Mouse (Mus musculus) granulocyte monocyte progenitor cell, adult 5-6 weeks (primary cell): ENCODE results near the gene A730015C16Rik. TPM values are rescaled to one million over a fixed set of nuclear protein-coding genes. Genes with fewer than 3 reads are reported as not detected.

Source experiments
- ATAC-seq: replicated peaks from 2 replicates; pipeline ENCODE4 v1.8.0; 2016; ENCODE audit warnings: mild to moderate bottlenecking, moderate TSS enrichment, inconsistent platforms; ENCODE audit not compliant: poor library complexity, severe bottlenecking
- total RNA-seq, 2 experiments: library from RNA; stranded (forward) in 1 of 2; stranded (reverse) in 1 of 2; fragments of 200-712, 200-1000 nt in 1 of 2; fragments of >200 nt in 1 of 2; fragmentation: Nextera tagmentation in 1 of 2; gene quantifications; 2 replicates each; pipeline ENCODE4 v1.2.3; 2014 to 2017

The A730015C16Rik gene
- total RNA-seq, 2 experiments from 2014 or later: 3.2 TPM; not detected in 1

DNA sequence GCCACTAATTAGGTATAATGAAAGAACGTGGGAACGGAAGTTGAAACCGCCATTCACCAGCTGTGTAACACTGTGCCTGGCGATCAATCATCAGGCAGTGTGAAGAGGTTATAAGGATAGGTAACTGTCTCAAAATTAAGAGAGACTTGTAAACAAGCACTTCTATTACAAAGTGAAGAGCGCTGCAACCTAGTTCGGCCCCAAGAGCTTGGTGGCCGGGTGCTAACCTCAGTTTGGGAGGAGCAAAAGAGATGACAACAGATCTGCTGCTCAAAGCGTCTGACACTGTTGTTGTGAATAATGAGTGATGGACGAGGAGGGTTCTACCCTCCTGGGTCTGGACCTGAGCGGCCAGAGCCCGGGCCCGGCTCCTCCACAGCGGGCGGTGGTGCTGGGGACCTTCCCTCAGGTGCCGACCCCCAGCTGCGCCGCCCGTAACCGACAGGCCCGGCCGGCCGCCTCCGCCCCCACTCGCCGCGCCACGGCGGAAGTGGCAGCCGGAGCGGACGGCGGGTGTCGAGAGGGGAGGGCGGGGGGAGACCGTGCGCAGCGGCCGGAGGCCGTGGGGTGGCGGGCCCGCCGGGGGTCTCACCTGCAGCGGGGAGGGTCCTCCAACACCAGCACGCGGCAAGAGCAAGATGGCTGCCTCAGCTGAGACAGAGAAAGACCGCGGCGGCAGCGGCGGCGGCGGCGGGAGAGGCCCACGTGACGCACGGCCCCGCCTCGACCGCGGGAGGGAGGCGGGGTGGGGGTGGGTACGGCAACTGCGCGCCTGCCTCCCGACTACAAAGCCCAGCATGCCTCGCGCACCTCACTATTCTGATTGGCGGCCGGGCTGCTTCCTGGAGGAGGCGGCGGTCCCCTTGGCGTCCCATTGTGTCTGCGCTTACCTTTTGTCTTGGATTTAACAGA, 15.2 kb downstream of the A730015C16Rik start, which contains the start of gene Btf3l4:
TSS of gene Btf3l4 (minus strand) at position 699 of the 912 bp plus-strand sequence.
- peak; percentile 82 for ATAC-seq

DNA sequence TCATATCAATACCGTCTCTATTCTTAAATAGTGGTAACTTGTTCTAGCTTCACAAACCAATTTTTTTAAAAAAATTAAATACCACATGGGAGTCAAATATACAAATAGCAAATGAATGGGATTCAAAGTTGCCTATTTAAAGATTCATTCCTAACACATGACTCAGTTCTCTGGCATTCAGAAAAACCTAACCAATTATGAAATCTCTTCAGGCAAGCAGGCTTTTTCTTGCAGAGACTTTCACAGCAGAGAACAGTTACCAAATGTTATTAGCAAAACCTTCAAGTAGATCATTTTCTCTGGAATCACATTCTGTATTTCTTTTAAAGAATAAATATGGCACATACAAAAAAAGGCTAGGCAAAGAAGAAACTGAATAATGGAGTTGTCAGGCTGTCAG, 17.7 kb downstream of the A730015C16Rik start:
- ATAC-seq: no peak

DNA sequence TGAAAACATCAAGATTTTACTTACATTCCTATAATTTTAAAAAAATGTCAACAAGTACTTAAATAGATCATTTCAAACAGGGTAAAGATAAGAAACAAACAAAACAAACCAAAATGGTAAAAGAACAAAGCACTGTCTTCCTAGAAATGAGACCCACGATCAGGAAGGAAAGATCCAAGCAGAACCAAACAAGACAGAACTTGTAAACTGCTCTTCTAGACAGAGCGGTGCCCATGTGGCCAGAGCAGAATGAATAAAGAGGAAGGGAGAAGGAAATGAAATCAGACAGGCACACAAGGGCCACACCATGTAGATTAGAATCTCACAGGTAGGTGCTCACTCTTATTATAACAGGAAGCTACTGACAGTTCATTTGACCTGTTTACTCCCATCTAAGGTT, 21.8 kb downstream of the A730015C16Rik start:
- ATAC-seq: no peak

DNA sequence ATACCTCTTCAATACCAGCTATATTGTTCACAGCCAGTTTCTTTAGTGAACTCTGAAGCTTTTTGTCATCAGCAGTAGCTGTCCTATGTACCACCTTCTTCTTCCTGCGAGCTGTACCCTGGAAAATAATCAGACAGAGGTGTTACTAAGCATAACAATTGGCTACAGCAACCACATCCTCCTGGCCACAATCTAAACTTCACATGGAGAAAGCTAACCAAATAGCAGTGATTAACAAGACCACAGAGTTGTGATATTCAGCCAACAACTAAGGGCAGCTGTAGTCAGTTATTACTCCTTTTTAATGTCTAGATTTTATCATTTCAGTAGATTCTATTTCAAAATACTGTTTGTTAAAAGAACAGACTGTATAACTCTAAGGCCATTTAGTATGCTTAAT, 22.3 kb downstream of the A730015C16Rik start:
- no peak for ATAC-seq

DNA sequence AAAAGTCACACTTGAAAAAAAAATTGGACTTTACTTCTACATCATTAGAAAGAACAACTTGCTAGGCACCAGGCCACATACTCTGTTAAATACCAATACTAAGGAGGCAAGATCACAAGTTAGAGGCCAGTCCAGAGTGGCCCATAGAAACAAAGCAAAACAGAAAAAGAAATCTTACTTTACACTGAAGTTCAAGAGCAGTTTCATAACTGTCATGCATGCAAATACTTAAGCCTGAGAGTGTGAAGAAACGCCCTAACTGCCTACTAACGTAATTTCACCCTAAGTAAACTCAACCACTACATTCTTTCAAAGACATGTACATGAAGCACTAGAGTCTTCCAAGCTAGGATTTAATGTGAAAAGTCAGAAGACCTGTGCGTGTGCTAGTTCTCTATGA, 22.7 kb downstream of the A730015C16Rik start:
- ATAC-seq: no peak

DNA sequence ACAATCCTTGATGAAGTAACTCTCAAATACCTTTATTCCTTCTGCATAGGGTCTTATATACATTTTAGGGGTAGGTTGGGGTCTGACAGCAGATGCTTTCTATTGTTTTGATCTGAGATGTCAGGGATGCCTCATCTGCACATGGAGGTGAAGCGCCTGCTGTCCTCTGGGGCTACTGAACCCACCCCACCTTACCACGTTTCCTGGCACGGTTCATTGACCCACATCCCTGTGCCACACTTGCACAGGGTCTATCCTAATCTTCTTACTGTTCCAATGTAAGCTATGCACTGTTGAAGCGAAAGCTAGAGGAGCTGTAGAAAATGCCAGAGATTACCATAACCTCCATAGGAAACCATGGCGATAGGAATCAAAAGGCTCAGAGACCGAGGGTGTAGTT, 36.9 kb downstream of the A730015C16Rik start:
- no peak for ATAC-seq

DNA sequence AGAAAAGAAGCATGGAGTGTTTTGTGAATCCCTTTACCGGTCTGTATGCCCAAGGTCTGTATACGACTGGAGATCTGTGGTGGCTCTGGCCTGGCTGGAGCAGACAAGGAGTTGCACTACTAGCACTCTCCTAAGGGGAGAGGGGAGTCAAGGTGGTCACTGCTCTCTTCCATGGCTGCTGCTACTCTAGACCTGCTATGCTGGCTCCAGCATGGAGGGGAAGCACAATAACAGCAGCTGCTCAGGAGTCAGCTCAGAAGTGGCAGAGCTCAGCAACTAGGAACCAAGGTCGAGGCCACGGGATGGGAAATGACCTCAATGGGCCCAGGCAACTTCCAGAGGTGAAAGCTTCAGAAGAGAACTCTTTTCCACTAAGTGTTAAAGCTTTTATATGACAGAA, 37.3 kb downstream of the A730015C16Rik start:
- ATAC-seq: no peak

DNA sequence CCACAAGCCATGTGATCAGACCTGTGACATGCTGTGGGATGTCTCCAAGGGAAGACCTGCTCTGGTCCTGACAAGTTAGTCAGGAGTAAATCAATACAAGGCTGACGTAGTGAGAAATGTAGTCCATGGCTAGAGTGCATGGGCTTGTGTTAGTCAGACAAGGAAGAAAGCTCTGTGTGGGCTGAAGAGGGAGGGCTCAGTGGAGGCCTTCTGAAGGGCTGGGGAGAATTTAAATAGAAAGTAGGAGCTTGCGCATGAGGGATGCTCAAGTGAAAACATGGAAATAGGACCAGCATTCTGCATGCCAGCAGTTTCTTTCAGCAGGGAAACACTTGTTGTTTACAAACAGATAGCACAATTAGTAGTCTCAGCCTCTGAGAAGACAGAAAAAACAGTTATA, 44.9 kb downstream of the A730015C16Rik start:
- ATAC-seq: no peak

DNA sequence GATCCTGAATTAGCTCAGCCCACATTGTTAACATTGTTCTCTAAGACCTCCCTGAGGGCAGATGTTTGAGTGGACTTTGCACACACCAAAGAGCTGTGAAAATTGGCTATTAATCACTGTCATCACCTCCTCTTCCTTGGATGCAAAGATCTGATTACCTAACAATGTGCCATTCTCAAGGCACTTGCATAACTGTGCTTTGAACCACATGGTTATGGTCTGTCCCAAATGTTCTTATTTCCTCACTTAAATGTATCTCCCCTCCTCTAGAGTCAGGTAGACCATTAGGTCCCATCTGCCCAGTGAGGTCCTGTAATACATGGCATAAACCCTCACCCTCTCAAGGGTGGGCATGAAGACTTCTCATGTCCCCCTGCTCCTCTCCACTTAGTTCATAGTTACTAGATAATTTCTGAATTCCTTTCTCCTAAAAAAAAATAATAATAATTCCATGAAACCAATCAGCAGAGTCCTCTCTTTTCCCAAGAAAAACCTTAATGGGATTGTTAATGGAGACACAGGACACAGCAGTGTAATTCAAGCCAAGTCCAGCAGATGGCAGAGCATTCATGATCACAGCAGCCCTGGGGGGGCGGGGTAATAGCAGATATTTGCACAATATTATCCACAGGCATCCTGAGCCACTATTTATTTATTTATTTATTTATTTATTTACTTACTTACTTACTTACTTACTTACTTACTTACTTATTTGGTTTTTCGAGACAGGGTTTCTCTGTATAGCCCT, 50.2 kb downstream of the A730015C16Rik start:
- ATAC-seq: peak; percentile 79

Other genes starting within 250 kb of the A730015C16Rik start
- 23.5 and 29.2 TPM in 2 replicates for gene Cc2d1b, start 228.7 kb downstream of the A730015C16Rik start, total RNA-seq (2014; fragmentation: Nextera tagmentation)
- gene Cc2d1b, start 228.7 kb downstream of the A730015C16Rik start, total RNA-seq (2017): 65.4 and 86.2 TPM in 2 replicates
- gene 3110021N24Rik, start 129.0 kb downstream of the A730015C16Rik start, total RNA-seq (2014; fragmentation: Nextera tagmentation): not detected in 2 replicates
- not detected in 2 replicates for gene 3110021N24Rik, start 129.0 kb downstream of the A730015C16Rik start, total RNA-seq (2017)
- gene Zfyve9, start 67.8 kb downstream of the A730015C16Rik start, total RNA-seq (2014; fragmentation: Nextera tagmentation): 0.11 and 1.3 TPM in 2 replicates
- 0.56 and 1.3 TPM in 2 replicates for gene Zfyve9, start 67.8 kb downstream of the A730015C16Rik start, total RNA-seq (2017)
- 35.0 and 41.2 TPM in 2 replicates for gene Btf3l4, start 15.0 kb downstream of the A730015C16Rik start, total RNA-seq (2014; fragmentation: Nextera tagmentation)
- gene Btf3l4, start 15.0 kb downstream of the A730015C16Rik start, total RNA-seq (2017): 51.4 and 75.1 TPM in 2 replicates
- gene Txndc12, start 14.0 kb downstream of the A730015C16Rik start, total RNA-seq (2014; fragmentation: Nextera tagmentation): 58.9 and 92.9 TPM in 2 replicates
- 101 and 120 TPM in 2 replicates for gene Txndc12, start 14.0 kb downstream of the A730015C16Rik start, total RNA-seq (2017)
- gene Kti12, start 834 bp downstream of the A730015C16Rik start, total RNA-seq (2014; fragmentation: Nextera tagmentation): 33.0 and 44.0 TPM in 2 replicates
- gene Kti12, start 834 bp downstream of the A730015C16Rik start, total RNA-seq (2017): 21.2 and 29.6 TPM in 2 replicates
- gene Rab3b, start 30.4 kb upstream of the A730015C16Rik start, total RNA-seq (2014; fragmentation: Nextera tagmentation): not detected in 2 replicates
- 4.8 TPM in 1 of 2 replicates, not detected in the other for gene Rab3b, start 30.4 kb upstream of the A730015C16Rik start, total RNA-seq (2017)
- 101 and 106 TPM in 2 replicates for gene Nrd1, start 152.0 kb upstream of the A730015C16Rik start, total RNA-seq (2014; fragmentation: Nextera tagmentation)
- gene Nrd1, start 152.0 kb upstream of the A730015C16Rik start, total RNA-seq (2017): 88.4 and 119 TPM in 2 replicates